Mouse (Mus musculus): ENCODE results near the gene Thoc3. TPM values are rescaled to one million over a fixed set of nuclear protein-coding genes. Genes with fewer than 3 reads are reported as not detected.
"Not testable (repeated sequence)": the region's sequence is repeated elsewhere in the genome, so short reads cannot be mapped to it uniquely, and the experiment has no call there.

Gene Thoc3
- 119 and 136 TPM in 2 replicates for polyA plus RNA-seq (2016; fragmentation: Nextera tagmentation; extraction: Ambion mirVana)

GRCm38 (mm10) chr13:54468098-54469011 lies at the start of gene Thoc3:
TSS of gene Thoc3 (minus strand) at chr13:54468849.
- H3K27ac ChIP-seq: no peak within 1 kb of the TSS
- H3K9me3 ChIP-seq: peaks cover 12% of the 10 kb centered on the region; the same call in 1 of the 2 replicates
- peak; percentile 98 for ATAC-seq (ENCODE audit: low FRiP score, low read depth)

GRCm38 (mm10) chr13:54505920-54506319 lies 37.3 kb upstream of the Thoc3 start:
- Histone ChIP-seq H3K36me3 (no peaks in the 10 kb centered on the region), H3K27ac (no peak overlapping the region), H3K27me3 (replicated peaks) (no peaks in the 10 kb centered on the region), H3K4me1 (peaks cover 8% of the 10 kb centered on the region), H3K9ac (no peak overlapping the region), H3K4me3 (no peak overlapping the region), H3K9me3 (no peaks in the 10 kb centered on the region), H3K4me2 (replicated peaks) (no peak overlapping the region)
- no peak for ATAC-seq (ENCODE audit: low FRiP score, low read depth)
- whole genome bisulfite sequencing: 85% methylated on average over 1 of the region's 1 CpGs

More at GRCm38 (mm10) chr13:54468098-54469011, at the start of gene Thoc3:
- Histone ChIP-seq H3K4me3 (peak within 1 kb of the TSS; percentile 80), H3K27me3 (replicated peaks) (no peaks in the 10 kb centered on the region), H3K4me2 (replicated peaks) (peak within 1 kb of the TSS; percentile 89), H3K4me1 (peaks cover 10% of the 10 kb centered on the region), H3K9ac (peak within 1 kb of the TSS; percentile 75), H3K36me3 (peaks cover 40% of the 10 kb centered on the region)
- under 1% methylated on average over 67 of the region's 67 CpGs for WGBS

GRCm38 (mm10) chr13:54504611-54505260 lies 36.1 kb upstream of the Thoc3 start:
- WGBS: 30% methylated on average over 7 of the region's 7 CpGs
- H3K27me3 ChIP-seq (replicated peaks): no peaks in the 10 kb centered on the region
- H3K4me3 ChIP-seq: peak overlapping the region; percentile 75

GRCm38 (mm10) chr13:54503604-54504521 lies 35.2 kb upstream of the Thoc3 start, which contains the start of gene Simc1:
TSS of gene Simc1 (plus strand) at chr13:54503779.
- Histone ChIP-seq H3K4me1 (peaks cover 8% of the 10 kb centered on the region), H3K27ac (peak within 1 kb of the TSS; percentile 62), H3K4me3 (peak within 1 kb of the TSS; percentile 75), H3K27me3 (replicated peaks) (no peaks in the 10 kb centered on the region), H3K9ac (peak within 1 kb of the TSS; percentile 85), H3K4me2 (replicated peaks) (peak within 1 kb of the TSS; percentile 94), H3K9me3 (no peaks in the 10 kb centered on the region), H3K36me3 (no peaks in the 10 kb centered on the region)
- peak; percentile 92 for ATAC-seq (ENCODE audit: low FRiP score, low read depth)
- under 1% methylated on average over 105 of the region's 105 CpGs for WGBS

More at GRCm38 (mm10) chr13:54504611-54505260, 36.1 kb upstream of the Thoc3 start:
- no peak for ATAC-seq (ENCODE audit: low FRiP score, low read depth)
- peak overlapping the region; percentile 85 for H3K9ac ChIP-seq
- H3K9me3 ChIP-seq: no peaks in the 10 kb centered on the region
- peaks cover 8% of the 10 kb centered on the region for H3K4me1 ChIP-seq
- no peak overlapping the region; the same call in 1 of the 2 replicates for H3K27ac ChIP-seq
- peak overlapping the region; percentile 94 for H3K4me2 ChIP-seq (replicated peaks)
- H3K36me3 ChIP-seq: no peaks in the 10 kb centered on the region

- H3K27me3 ChIP-seq (replicated peaks): no peaks in the 10 kb centered on the region
- peak overlapping the region; percentile 85 for H3K9ac ChIP-seq
- ATAC-seq (ENCODE audit: low FRiP score, low read depth): no peak; the same call in 1 of the 2 replicates
- H3K4me2 ChIP-seq (replicated peaks): peak overlapping the region; percentile 94
- no peaks in the 10 kb centered on the region for H3K9me3 ChIP-seq
- H3K4me3 ChIP-seq: peak overlapping the region; percentile 75
- no peaks in the 10 kb centered on the region for H3K36me3 ChIP-seq
- H3K4me1 ChIP-seq: peaks cover 8% of the 10 kb centered on the region
- WGBS: 2% methylated on average over 14 of the region's 14 CpGs
- no peak overlapping the region for H3K27ac ChIP-seq
These were observed 34.6 kb upstream of the Thoc3 start for GRCm38 (mm10) chr13:54503278-54503603.

- no peak for ATAC-seq (ENCODE audit: low FRiP score, low read depth)
These were observed 33.5 kb upstream of the Thoc3 start for GRCm38 (mm10) chr13:54501957-54502690.

GRCm38 (mm10) chr13:54501352-54501751 lies 32.7 kb upstream of the Thoc3 start:
- no peak overlapping the region for H3K9ac ChIP-seq
- no peaks in the 10 kb centered on the region for H3K27me3 ChIP-seq (replicated peaks)

More at GRCm38 (mm10) chr13:54501957-54502690, 33.5 kb upstream of the Thoc3 start:
- H3K4me2 ChIP-seq (replicated peaks): no peak overlapping the region
- H3K9me3 ChIP-seq: no peaks in the 10 kb centered on the region
- 59% methylated on average over 3 of the region's 3 CpGs for WGBS
- H3K27me3 ChIP-seq (replicated peaks): no peaks in the 10 kb centered on the region
- H3K9ac ChIP-seq: no peak overlapping the region
- H3K4me1 ChIP-seq: peaks cover 8% of the 10 kb centered on the region
- H3K27ac ChIP-seq: no peak overlapping the region
- no peak overlapping the region for H3K4me3 ChIP-seq
- no peaks in the 10 kb centered on the region for H3K36me3 ChIP-seq

GRCm38 (mm10) chr13:54499551-54499950 lies 30.9 kb upstream of the Thoc3 start:
- H3K27me3 ChIP-seq (replicated peaks); H3K9ac ChIP-seq; H3K9me3 ChIP-seq; H3K4me3 ChIP-seq; ATAC-seq (ENCODE audit: low FRiP score, low read depth); H3K27ac ChIP-seq; H3K4me2 ChIP-seq (replicated peaks); H3K36me3 ChIP-seq; H3K4me1 ChIP-seq: not testable (repeated sequence)
- 91% methylated on average over 7 of the region's 7 CpGs for WGBS

More at GRCm38 (mm10) chr13:54501352-54501751, 32.7 kb upstream of the Thoc3 start:
- Histone ChIP-seq H3K27ac (no peak overlapping the region), H3K9me3 (no peaks in the 10 kb centered on the region), H3K4me3 (no peak overlapping the region), H3K4me2 (replicated peaks) (no peak overlapping the region), H3K4me1 (peaks cover 8% of the 10 kb centered on the region), H3K36me3 (no peaks in the 10 kb centered on the region)
- ATAC-seq (ENCODE audit: low FRiP score, low read depth): no peak
- 72% methylated on average over 2 of the region's 2 CpGs for WGBS

GRCm38 (mm10) chr13:54491381-54491780 lies 22.7 kb upstream of the Thoc3 start:
- Histone ChIP-seq H3K4me3 (no peak overlapping the region), H3K27ac (no peak overlapping the region), H3K36me3 (no peaks in the 10 kb centered on the region), H3K4me2 (replicated peaks) (no peak overlapping the region), H3K27me3 (replicated peaks) (no peaks in the 10 kb centered on the region), H3K9me3 (no peaks in the 10 kb centered on the region), H3K9ac (no peak overlapping the region), H3K4me1 (peaks cover 2% of the 10 kb centered on the region; the same call in 1 of the 2 replicates)
- WGBS: 90% methylated on average over 6 of the region's 6 CpGs
- ATAC-seq (ENCODE audit: low FRiP score, low read depth): no peak

- 79% methylated on average over 5 of the region's 5 CpGs for WGBS
These were observed 21.8 kb upstream of the Thoc3 start for GRCm38 (mm10) chr13:54490411-54490810.

GRCm38 (mm10) chr13:54481498-54481897 lies 12.8 kb upstream of the Thoc3 start:
- WGBS: 87% methylated on average over 14 of the region's 14 CpGs
- Histone ChIP-seq H3K4me1 (no peaks in the 10 kb centered on the region), H3K9me3 (no peaks in the 10 kb centered on the region), H3K27me3 (replicated peaks) (no peaks in the 10 kb centered on the region), H3K4me3 (no peak overlapping the region), H3K36me3 (no peaks in the 10 kb centered on the region), H3K9ac (no peak overlapping the region), H3K4me2 (replicated peaks) (no peak overlapping the region), H3K27ac (no peak overlapping the region)
- ATAC-seq (ENCODE audit: low FRiP score, low read depth): no peak

More at GRCm38 (mm10) chr13:54490411-54490810, 21.8 kb upstream of the Thoc3 start:
- Histone ChIP-seq H3K27ac (no peak overlapping the region), H3K27me3 (replicated peaks) (no peaks in the 10 kb centered on the region), H3K36me3 (no peaks in the 10 kb centered on the region), H3K4me2 (replicated peaks) (no peak overlapping the region), H3K9ac (no peak overlapping the region), H3K9me3 (no peaks in the 10 kb centered on the region), H3K4me1 (peaks cover 2% of the 10 kb centered on the region; the same call in 1 of the 2 replicates), H3K4me3 (no peak overlapping the region)
- no peak for ATAC-seq (ENCODE audit: low FRiP score, low read depth)
